Mouse (Mus musculus) limb, embryonic 11.5 days (tissue): ENCODE results near the gene Focad. TPM values are rescaled to one million over a fixed set of nuclear protein-coding genes. Genes with fewer than 3 reads are reported as not detected.

Source experiments
- ATAC-seq: fragments of 200-750 bp; cut with Nextera tagmentation; 2 replicates; pipeline ENCODE4 v1.8.0; 2017; ENCODE audit warnings: low read depth; ENCODE audit not compliant: insufficient number of reproducible peaks, low FRiP score, low TSS enrichment
- DNase-seq: peaks from one replicate; pipeline ENCODE4 v3.0.0-alpha.2; 2015; ENCODE audit warnings: low spot score
- H3K27ac ChIP-seq: fragments of 300-500 bp; sonication (generic); replicated peaks from 2 replicates; pipeline ENCODE4 v1.5.1; 2014; ENCODE audit warnings: low read depth, mild to moderate bottlenecking, low read length
- H3K27me3 ChIP-seq: fragments of 300-500 bp; sonication (generic); 2 replicates; pipeline ENCODE4 v1.6.1; 2014; ENCODE audit warnings: mild to moderate bottlenecking, low read length, mixed read lengths; ENCODE audit not compliant: control insufficient read depth, insufficient read depth
- H3K36me3 ChIP-seq: fragments of 300-500 bp; sonication (generic); 2 replicates; pipeline ENCODE4 v1.6.1; 2014; ENCODE audit warnings: mild to moderate bottlenecking, low read length, moderate library complexity, mixed read lengths; ENCODE audit not compliant: control insufficient read depth, insufficient read depth
- H3K4me1 ChIP-seq: fragments of 300-500 bp; sonication (generic); 2 replicates; pipeline ENCODE4 v1.6.1; 2014; ENCODE audit warnings: low read length, mixed read lengths; ENCODE audit not compliant: control insufficient read depth, insufficient read depth
- H3K4me2 ChIP-seq: fragments of 300-500 bp; sonication (generic); 2 replicates; pipeline ENCODE4 v1.6.1; 2014; ENCODE audit warnings: low read depth, mild to moderate bottlenecking, moderate library complexity; ENCODE audit not compliant: severe bottlenecking
- H3K4me3 ChIP-seq: fragments of 300-500 bp; sonication (generic); 2 replicates; pipeline ENCODE4 v1.5.1; 2014; ENCODE audit warnings: low read depth, low read length
- H3K9ac ChIP-seq: fragments of 300-500 bp; sonication (generic); 2 replicates; pipeline ENCODE4 v1.6.1; 2014; ENCODE audit warnings: mild to moderate bottlenecking, low read length
- H3K9me3 ChIP-seq: fragments of 300-500 bp; sonication (generic); 2 replicates; pipeline ENCODE4 v1.6.1; 2016; ENCODE audit warnings: low read length; ENCODE audit not compliant: control insufficient read depth
- WGBS: fragments of 180-500 bp; shearing (Covaris S2); extraction: QIAGEN DNeasy Blood & Tissue Kit; methylation state at CpG from one replicate; pipeline ENCODE4 v1.1.7; 2014; 5-methylcytosine and 5-hydroxymethylcytosine counted together
- microRNA counts: library from miRNA; unstranded; fragments of <30 nt; microRNA quantifications from one replicate; lab custom pipeline; 2016
- microRNA-seq: library from miRNA; unstranded; fragments of <30 nt; microRNA quantifications from one replicate; pipeline ENCODE4, GENCODE M21; 2016
- polyA plus RNA-seq: library from polyadenylated mRNA; unstranded; fragments of >200 nt; fragmentation: Nextera tagmentation; extraction: Ambion mirVana; gene quantifications from 2 replicates; pipeline ENCODE4 v1.2.1, GENCODE M21; 2014

The Focad gene
- polyA plus RNA-seq, 1 experiment from 2014 or later: 13.9 TPM

GRCm38 (mm10) chr4:88458673-88459072, 364.2 kb downstream of the Focad start:
- H3K27ac ChIP-seq: no peak overlapping the region
- ATAC-seq (no peak), DNase-seq (no peak)
- no peak overlapping the region for H3K4me3 ChIP-seq
- no peak overlapping the region for H3K4me2 ChIP-seq
- no peaks in the 10 kb centered on the region for H3K9me3 ChIP-seq
- H3K27me3 ChIP-seq: no peaks in the 10 kb centered on the region
- no peak overlapping the region for H3K9ac ChIP-seq
- H3K36me3 ChIP-seq: no peaks in the 10 kb centered on the region
- H3K4me1 ChIP-seq: no peaks in the 10 kb centered on the region
- WGBS: 81% methylated on average over 2 of the region's 2 CpGs

MicroRNAs encoded within 50 kb of the gene (microRNA counts, 519-probe panel; counts per million panel counts)
- microRNA mmu-miR-491 (lab: Ali Mortazavi, UCI): not detected

Small RNA genes lying within 50 kb of the gene (microRNA-seq; reads per million reads assigned to microRNA genes)
- 2.1 reads per million for gene Mir491

Other genes with a start within 250 kb of the Focad start
- 60.0 and 63.5 TPM in 2 replicates for gene Mllt3, start 61.3 kb upstream of the Focad start, polyA plus RNA-seq